Mouse (Mus musculus) midbrain, embryonic 16.5 days (tissue): Measurements from ENCODE around the gene Aebp2. TPM values are rescaled to one million over a fixed set of nuclear protein-coding genes. Genes with fewer than 3 reads are reported as not detected.
A peak's percentile ranks its signal among the peaks of the same experiment; 100 is the strongest.

ENCODE experiments used
- ATAC-seq: fragments of 200-750 bp; cut with Nextera tagmentation; 2 replicates; pipeline ENCODE4 v1.8.0; 2017; ENCODE audit warnings: moderate TSS enrichment
- H3K27ac ChIP-seq: fragments of 300-500 bp; sonication (generic); 2 replicates; pipeline ENCODE4 v1.5.1; 2014; ENCODE audit warnings: mild to moderate bottlenecking, low read length, mixed read lengths
- H3K27me3 ChIP-seq: fragments of 300-500 bp; sonication (generic); 2 replicates; pipeline ENCODE4 v1.6.1; 2014; ENCODE audit warnings: low read depth, low read length, mixed read lengths; ENCODE audit not compliant: control insufficient read depth, insufficient read depth
- H3K36me3 ChIP-seq: fragments of 300-500 bp; sonication (generic); 2 replicates; pipeline ENCODE4 v1.6.1; 2014; ENCODE audit warnings: mild to moderate bottlenecking, low read length, moderate library complexity, mixed read lengths; ENCODE audit not compliant: control insufficient read depth, insufficient read depth
- H3K4me1 ChIP-seq: fragments of 300-500 bp; sonication (generic); 2 replicates; pipeline ENCODE4 v1.6.1; 2014; ENCODE audit warnings: mild to moderate bottlenecking, low read length, mixed read lengths; ENCODE audit not compliant: control insufficient read depth, insufficient read depth
- H3K4me2 ChIP-seq: fragments of 300-500 bp; sonication (generic); 2 replicates; pipeline ENCODE4 v1.6.1; 2014; ENCODE audit warnings: mild to moderate bottlenecking, low read length, mixed read lengths
- H3K4me3 ChIP-seq: fragments of 300-500 bp; sonication (generic); 2 replicates; pipeline ENCODE4 v1.5.1; 2014; ENCODE audit warnings: low read depth, mild to moderate bottlenecking, low read length, moderate library complexity, mixed read lengths
- H3K9ac ChIP-seq: fragments of 300-500 bp; sonication (generic); 2 replicates; pipeline ENCODE4 v1.6.1; 2014; ENCODE audit warnings: low read depth, low read length, mixed read lengths
- H3K9me3 ChIP-seq: fragments of 300-500 bp; sonication (generic); replicated peaks from 2 replicates; pipeline ENCODE4 v1.6.1; 2014; ENCODE audit warnings: mild to moderate bottlenecking, low read length, mixed read lengths; ENCODE audit not compliant: control insufficient read depth, poor library complexity, severe bottlenecking
- WGBS: fragments of 180-500 bp; shearing (Covaris S2); extraction: QIAGEN DNeasy Blood & Tissue Kit; methylation state at CpG from one replicate; pipeline ENCODE4 v1.1.7; 2014; 5-methylcytosine and 5-hydroxymethylcytosine counted together
- polyA plus RNA-seq: library from polyadenylated mRNA; unstranded; fragments of >200 nt; fragmentation: Nextera tagmentation; extraction: Ambion mirVana; gene quantifications from 2 replicates; pipeline ENCODE4 v1.2.1, GENCODE M21; 2015

Gene Aebp2
- polyA plus RNA-seq, 1 experiment from 2014 or later, result 7.5 TPM

DNA sequence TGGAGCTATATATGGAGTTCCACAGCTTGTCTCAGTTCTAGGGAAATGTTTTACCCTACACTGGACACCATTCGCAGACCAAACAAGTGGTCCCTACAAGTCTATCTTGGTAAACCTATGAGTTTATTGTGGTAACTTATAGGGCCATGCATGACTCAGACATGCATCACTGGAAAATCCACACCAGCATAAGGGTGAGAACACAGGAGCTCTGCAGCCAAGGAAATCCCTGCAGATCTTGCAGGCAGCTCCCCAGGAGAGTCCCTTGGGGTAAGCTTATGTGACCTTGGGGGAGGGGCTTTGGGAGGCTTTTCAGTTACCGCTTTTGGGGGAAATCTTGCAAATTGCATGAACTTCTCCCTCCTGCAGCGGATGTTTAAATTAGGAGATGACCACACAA is 8.6 kb upstream of the Aebp2 start:
- H3K9me3 ChIP-seq, result no peaks in the 10 kb centered on the region
- no peak overlapping the region for H3K4me3 ChIP-seq
- H3K27ac ChIP-seq, result no peak overlapping the region
- H3K4me2 ChIP-seq, result no peak overlapping the region
- ATAC-seq, result no peak
- no peak overlapping the region for H3K9ac ChIP-seq
- no peaks in the 10 kb centered on the region for H3K27me3 ChIP-seq
- H3K4me1 ChIP-seq, result no peaks in the 10 kb centered on the region
- no peaks in the 10 kb centered on the region for H3K36me3 ChIP-seq
- WGBS, result 75% methylated on average over 3 of the region's 3 CpGs

DNA sequence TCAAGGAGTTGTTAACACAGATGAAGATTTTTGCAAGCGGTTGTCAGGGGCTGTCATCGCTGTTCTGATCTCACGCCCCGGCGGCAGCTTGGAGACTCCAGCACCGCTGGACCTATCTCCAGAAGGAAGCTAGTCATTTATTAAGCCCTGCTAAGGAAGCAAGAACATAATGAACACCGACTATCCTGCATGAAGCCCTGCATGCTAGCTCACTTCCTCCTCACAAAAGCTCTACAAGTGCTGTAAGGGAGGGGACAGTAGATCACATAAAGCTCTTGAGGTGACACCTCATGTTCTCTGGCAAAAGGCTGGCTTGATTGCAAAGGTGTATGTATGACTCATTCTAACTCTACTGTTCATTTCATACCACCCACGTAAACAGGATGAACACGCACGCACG is 7.8 kb upstream of the Aebp2 start:
- no peaks in the 10 kb centered on the region for H3K4me1 ChIP-seq
- H3K27me3 ChIP-seq, result no peaks in the 10 kb centered on the region
- H3K4me2 ChIP-seq, result no peak overlapping the region
- no peaks in the 10 kb centered on the region for H3K36me3 ChIP-seq
- no peak overlapping the region for H3K27ac ChIP-seq
- no peak for ATAC-seq
- no peaks in the 10 kb centered on the region for H3K9me3 ChIP-seq
- 95% methylated on average over 11 of the region's 11 CpGs for whole genome bisulfite sequencing
- H3K9ac ChIP-seq, result no peak overlapping the region
- no peak overlapping the region for H3K4me3 ChIP-seq

DNA sequence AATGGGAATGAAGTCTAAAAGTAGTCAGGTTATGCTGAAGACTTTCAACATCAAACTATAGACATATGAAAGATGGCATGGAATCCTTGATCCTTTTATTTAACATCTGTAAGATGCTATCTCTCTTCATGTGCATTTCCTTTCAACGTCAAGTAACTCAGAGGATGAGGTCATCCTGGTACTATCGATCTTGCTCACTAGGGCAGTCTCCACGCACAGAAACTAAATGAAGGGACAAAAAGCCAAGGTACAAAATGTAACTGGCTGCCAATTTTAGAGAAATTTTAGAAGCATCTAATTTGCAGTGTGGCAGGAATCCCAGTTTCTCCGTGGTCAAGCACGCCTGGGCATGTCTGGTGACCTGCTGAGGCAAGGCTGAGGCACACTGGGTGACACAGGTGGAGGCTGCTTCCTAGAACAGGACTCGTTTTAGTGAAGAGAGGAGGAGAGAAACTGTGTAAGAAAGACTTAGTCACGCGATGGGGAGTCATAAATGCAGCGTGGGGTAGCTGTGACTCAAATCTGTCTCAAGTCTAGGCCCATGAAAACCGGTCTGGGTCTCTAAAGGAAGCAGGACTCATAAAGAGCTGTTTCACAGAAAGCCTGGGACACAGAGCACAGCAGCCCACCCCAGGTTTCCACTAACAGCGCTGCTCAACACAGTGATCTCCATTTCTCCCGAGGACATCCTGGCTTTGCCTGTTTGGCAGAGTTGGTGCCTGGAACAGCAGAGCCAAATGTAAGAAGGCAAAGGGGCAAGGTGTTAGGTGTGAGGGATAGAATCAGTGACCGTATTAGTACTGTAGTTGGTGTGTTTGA is 1.7 kb upstream of the Aebp2 start:
- H3K9me3 ChIP-seq, result no peaks in the 10 kb centered on the region
- no peak overlapping the region for H3K4me3 ChIP-seq
- no peak overlapping the region for H3K9ac ChIP-seq
- no peak overlapping the region for H3K4me2 ChIP-seq
- H3K36me3 ChIP-seq, result no peaks in the 10 kb centered on the region
- WGBS, result 67% methylated on average over 13 of the region's 13 CpGs
- H3K27me3 ChIP-seq, result no peaks in the 10 kb centered on the region
- peaks cover 11% of the 10 kb centered on the region for H3K4me1 ChIP-seq
- H3K27ac ChIP-seq, result no peak overlapping the region
- no peak for ATAC-seq

DNA sequence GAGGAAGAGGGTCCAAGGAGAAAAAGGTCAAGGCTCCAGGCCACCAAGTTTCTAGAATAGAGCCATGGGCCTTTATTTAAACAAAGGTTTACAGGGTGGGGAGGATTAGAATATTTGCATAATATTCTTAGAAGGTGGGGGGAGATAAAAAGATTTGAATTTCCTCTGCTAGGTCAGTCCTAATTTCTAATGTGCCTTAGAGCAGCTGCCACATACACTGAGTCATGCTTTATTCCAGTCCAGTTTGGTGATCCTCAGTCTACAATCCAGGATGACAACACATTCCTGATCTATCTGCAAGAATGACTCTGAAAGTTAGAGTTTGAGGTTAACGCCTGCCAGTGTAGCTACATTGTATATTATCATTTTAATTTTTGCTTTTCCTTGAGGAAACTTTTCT is 841 bp upstream of the Aebp2 start:
- H3K9ac ChIP-seq, result no peak overlapping the region
- H3K4me1 ChIP-seq, result peaks cover 19% of the 10 kb centered on the region
- no peak overlapping the region for H3K4me2 ChIP-seq
- no peak for ATAC-seq
- H3K36me3 ChIP-seq, result no peaks in the 10 kb centered on the region
- 90% methylated on average over 1 of the region's 1 CpGs for WGBS
- no peak overlapping the region for H3K4me3 ChIP-seq
- H3K27me3 ChIP-seq, result no peaks in the 10 kb centered on the region
- no peaks in the 10 kb centered on the region for H3K9me3 ChIP-seq
- no peak overlapping the region for H3K27ac ChIP-seq

DNA sequence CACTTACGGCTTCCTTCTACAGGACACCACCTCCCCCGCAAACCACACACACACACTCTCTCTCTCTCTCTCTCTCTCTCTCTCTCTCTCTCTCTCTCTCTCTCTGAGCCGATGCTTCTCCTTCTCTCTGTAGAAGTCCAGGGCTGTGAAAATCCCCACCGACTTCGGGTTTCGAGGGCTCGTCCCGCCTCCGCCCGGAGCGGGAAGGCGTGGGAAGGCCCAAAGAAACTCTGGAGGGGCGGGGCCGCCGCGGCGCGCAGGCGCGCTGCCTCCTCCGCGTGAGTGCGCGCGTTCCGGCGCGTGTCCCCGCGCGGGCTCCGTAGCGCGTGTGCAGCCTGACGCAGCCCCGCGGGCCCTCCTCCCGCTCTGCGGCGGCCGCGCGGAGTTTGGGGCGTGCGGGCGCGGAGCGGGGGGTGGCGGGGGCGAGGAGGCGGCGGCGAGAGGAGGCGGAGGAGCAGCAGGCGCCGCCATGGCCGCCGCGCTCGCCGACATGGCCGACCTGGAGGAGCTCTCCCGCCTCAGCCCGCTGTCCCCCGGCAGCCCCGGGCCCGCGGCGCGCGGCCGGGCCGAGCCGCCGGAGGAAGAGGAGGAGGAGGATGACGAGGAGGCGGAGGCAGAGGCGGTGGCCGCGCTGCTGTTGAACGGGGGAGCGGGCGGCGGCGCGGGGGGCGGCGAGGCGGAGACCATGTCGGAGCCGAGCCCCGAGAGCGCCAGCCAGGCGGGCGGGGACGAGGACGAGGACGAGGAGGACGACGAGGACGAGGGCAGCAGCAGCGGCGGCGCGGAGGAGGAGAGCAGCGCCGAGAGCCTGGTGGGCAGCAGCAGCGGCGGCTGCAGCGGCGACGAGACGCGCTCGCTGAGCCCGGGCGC is 998 bp downstream of the Aebp2 start:
- WGBS, result 0% methylated on average over 59 of the region's 117 CpGs
- H3K9me3 ChIP-seq, result no peaks in the 10 kb centered on the region
- H3K4me3 ChIP-seq, result peak overlapping the region; percentile 98
- no peaks in the 10 kb centered on the region for H3K27me3 ChIP-seq
- peak overlapping the region; percentile 84 for H3K4me2 ChIP-seq
- ATAC-seq, result peak; percentile 94
- H3K27ac ChIP-seq, result peak overlapping the region; percentile 98
- H3K9ac ChIP-seq, result peak overlapping the region; percentile 99
- H3K36me3 ChIP-seq, result no peaks in the 10 kb centered on the region
- peaks cover 29% of the 10 kb centered on the region for H3K4me1 ChIP-seq

DNA sequence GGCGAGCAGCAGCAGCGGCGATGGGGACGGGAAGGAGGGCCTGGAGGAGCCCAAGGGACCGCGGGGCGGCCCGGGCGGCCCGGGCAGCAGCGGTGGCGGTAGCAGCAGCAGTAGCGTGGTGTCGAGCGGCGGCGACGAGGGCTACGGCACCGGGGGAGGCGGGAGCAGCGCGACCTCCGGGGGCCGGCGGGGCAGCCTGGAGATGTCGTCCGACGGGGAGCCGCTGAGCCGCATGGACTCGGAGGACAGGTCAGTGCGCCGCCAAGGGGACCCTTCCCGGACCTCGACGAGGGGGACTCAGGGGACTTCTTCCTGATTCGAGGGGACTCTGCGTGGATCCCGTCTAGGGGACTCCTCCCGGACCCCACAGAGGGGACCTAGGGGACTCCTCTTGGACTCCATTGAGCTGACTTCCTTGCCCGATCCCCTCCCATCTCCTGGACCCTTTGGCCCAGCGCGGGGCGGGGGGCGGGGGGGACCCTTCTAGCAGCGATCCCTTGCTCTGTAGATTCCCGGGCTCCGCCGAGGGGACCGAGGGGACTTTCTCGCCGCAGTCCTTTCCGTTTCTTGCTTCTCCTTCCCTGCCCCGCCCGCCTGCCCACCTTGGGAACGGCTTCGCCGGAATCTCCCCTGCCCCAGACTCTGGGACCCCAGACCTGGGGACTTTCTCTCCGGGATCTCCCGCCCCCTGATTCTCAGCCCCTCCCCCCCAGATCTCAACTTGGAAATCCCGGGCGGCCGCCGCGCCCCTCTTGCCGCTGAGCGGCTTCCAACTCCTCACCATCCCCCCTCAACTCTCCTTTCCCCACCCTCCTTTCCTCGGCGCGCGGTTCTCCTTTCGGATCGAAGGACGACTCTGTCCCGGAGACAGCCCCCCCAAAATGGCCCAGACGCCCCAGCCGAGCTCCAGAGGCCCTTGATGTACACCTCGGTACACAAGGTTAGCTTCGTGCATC is 1.9 kb downstream of the Aebp2 start:
- Histone ChIP-seq H3K36me3 (no peaks in the 10 kb centered on the region), H3K27ac (peak overlapping the region; percentile 98), H3K27me3 (no peaks in the 10 kb centered on the region), H3K4me3 (peak overlapping the region; percentile 98), H3K4me1 (peaks cover 32% of the 10 kb centered on the region), H3K9ac (peak overlapping the region; percentile 99), H3K9me3 (no peaks in the 10 kb centered on the region), H3K4me2 (peak overlapping the region; percentile 84)
- WGBS, result 1% methylated on average over 61 of the region's 80 CpGs
- ATAC-seq, result no peak; the same call in 1 of the 2 replicates

DNA sequence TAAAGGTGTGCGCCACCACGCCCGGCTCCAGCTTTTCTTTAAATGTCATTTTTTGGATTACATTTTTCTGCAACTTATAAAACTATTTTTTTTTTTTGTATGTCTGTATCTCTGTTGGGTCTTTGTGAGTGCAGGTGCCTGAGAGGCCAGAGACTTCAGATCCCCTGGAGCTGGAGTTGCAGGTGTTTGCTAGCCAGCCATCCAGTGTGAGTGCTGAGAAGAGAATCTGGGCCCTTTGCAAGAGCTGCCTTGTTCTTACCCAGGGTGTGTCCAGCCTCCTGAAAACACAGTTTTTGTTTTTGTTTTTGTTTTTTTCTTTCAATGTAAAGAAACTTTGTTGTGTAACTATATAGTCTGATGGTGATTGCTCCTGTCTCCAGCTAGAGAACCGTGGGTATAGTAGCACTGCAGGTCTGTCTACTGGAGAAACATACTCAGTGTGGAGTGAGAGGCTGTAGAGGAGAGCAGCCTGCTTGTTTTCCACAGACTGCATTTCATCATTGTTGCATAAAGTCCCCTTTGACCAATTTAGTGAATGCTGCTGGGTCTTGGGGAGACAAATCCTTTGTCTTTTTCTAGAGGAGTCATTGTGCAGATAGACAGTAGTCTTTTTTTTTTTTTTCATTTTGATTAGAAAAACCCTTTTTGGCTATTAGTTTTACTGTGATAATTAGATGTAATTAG is 6.9 kb downstream of the Aebp2 start:
- Histone ChIP-seq H3K9me3 (no peaks in the 10 kb centered on the region), H3K27me3 (no peaks in the 10 kb centered on the region), H3K27ac (no peak overlapping the region), H3K9ac (no peak overlapping the region), H3K4me3 (no peak overlapping the region), H3K4me2 (no peak overlapping the region), H3K36me3 (no peaks in the 10 kb centered on the region; the same call in 1 of the 2 replicates), H3K4me1 (peaks cover 38% of the 10 kb centered on the region)
- no peak for ATAC-seq
- 80% methylated on average over 4 of the region's 4 CpGs for WGBS

DNA sequence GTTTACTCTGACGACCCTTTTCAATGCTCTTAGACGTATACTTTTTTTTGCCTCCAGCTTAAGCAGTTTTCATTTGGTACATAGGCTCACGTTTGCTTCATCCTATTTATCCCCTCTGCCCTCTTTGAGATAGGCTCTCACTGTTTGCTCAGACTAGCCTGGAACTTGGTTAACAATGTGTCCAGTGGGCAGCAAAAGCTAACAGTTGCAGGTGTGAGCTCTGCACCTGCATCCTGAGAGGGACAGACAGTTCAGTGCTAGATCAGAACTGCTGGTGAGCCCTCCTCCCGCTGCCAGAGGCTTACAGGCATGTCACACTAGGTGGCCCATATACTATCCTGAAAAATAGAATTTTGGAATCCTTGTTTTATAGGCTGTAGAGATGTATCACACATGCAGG is 7.8 kb downstream of the Aebp2 start:
- 22% methylated on average over 4 of the region's 4 CpGs for WGBS

More for the DNA sequence above, 7.8 kb downstream of the Aebp2 start:
- H3K4me1 ChIP-seq, result peaks cover 34% of the 10 kb centered on the region
- no peak overlapping the region for H3K4me2 ChIP-seq
- no peaks in the 10 kb centered on the region for H3K27me3 ChIP-seq
- H3K9me3 ChIP-seq, result no peaks in the 10 kb centered on the region
- no peak overlapping the region for H3K27ac ChIP-seq
- H3K36me3 ChIP-seq, result no peaks in the 10 kb centered on the region; the same call in 1 of the 2 replicates
- ATAC-seq, result no peak
- no peak overlapping the region for H3K4me3 ChIP-seq
- no peak overlapping the region for H3K9ac ChIP-seq
